In genomic region chr9:48525566-48525965, GRCm38 (mm10) we compare ENCODE assay signal across 14 mouse cellular contexts. TPM values are rescaled to one million over a fixed set of nuclear protein-coding genes. Genes with fewer than 3 reads are reported as not detected.
DNase-seq lines count a peak whose midpoint lies in the region; ATAC-seq and TF ChIP-seq lines count a peak whose summit lies in the region.
"Had no signal": no experiment of that assay in that cellular context is flagged by ENCODE, and none has a peak within 500 bp of the region (broad histone marks: within the 10 kb centered on the region; RNA-seq: fewer than 3 reads in every experiment).

No protein-coding gene starts in this region.

- H3K27ac ChIP-seq in lung, postnatal 0 days (ENCODE audit: low read length) = no peak overlapping the region
- no peak overlapping the region for H3K27ac ChIP-seq in cerebellum, adult 2 months (ENCODE audit: insufficient read depth, low read length)
- H3K27ac ChIP-seq: forebrain, embryonic 10.5 days had no signal

- no peaks in the 10 kb centered on the region for H3K36me3 ChIP-seq in lung, postnatal 0 days (ENCODE audit: insufficient read depth, low read length)
- H3K36me3 ChIP-seq: forebrain, embryonic 10.5 days had no signal

- no peak overlapping the region for H3K9ac ChIP-seq in lung, postnatal 0 days (replicated peaks; ENCODE audit: low read depth)
- H3K9ac ChIP-seq: lung, embryonic 14.5 days had no signal

- TF ChIP-seq POLR2A in cerebellum, adult 2 months (IDR thresholded peaks at IDR 0.05; ENCODE audit: borderline replicate concordance, insufficient read depth, low read length) = no peak

- H3K4me2 ChIP-seq in lung, postnatal 0 days (replicated peaks; ENCODE audit: low read depth, low read length) = no peak overlapping the region
- H3K4me2 ChIP-seq: lung, embryonic 14.5 days had no signal

- no peaks in the 10 kb centered on the region for H3K4me1 ChIP-seq in lung, postnatal 0 days (ENCODE audit: insufficient read depth, low read depth, low read length)
- no peaks in the 10 kb centered on the region for H3K4me1 ChIP-seq in cerebellum, adult 2 months (ENCODE audit: control insufficient read depth, insufficient read depth, low read length)
- H3K4me1 ChIP-seq: forebrain, embryonic 10.5 days had no signal

- WGBS in lung, postnatal 0 days = 6% methylated on average over 1 of the region's 1 CpGs
- 16% methylated on average over 1 of the region's 1 CpGs for WGBS in cerebellum, adult 2 months

- H3K9me3 ChIP-seq in lung, postnatal 0 days (ENCODE audit: low read length) = no peaks in the 10 kb centered on the region
- H3K9me3 ChIP-seq: forebrain, embryonic 10.5 days had no signal

- no peak for ATAC-seq in lung, postnatal 0 days
- ATAC-seq: intestine, postnatal 0 days had no signal

- H3K27me3 ChIP-seq in lung, postnatal 0 days (replicated peaks; ENCODE audit: insufficient read depth, low read length) = no peaks in the 10 kb centered on the region; the same call in 1 of the 2 replicates
- no peaks in the 10 kb centered on the region for H3K27me3 ChIP-seq in cerebellum, adult 2 months (ENCODE audit: control insufficient read depth, insufficient read depth, low read length)

- no peak overlapping the region for H3K4me3 ChIP-seq in lung, postnatal 0 days (ENCODE audit: low read depth, low read length)
- H3K4me3 ChIP-seq in cerebellum, adult 2 months (replicated peaks; ENCODE audit: insufficient read depth, low read depth, low read length) = no peak overlapping the region
- H3K4me3 ChIP-seq: forebrain, embryonic 10.5 days had no signal

- peak; percentile 7 for DNase-seq in lung, postnatal 0 days (ENCODE audit: low spot score)
- no peak for DNase-seq in lung, postnatal 25 days (ENCODE audit: low spot score)
- peak; percentile 49 for DNase-seq in CD4-positive helper T cell, adult 2 months (ENCODE audit: low read depth, low spot score)
- DNase-seq in ZHBTc4 (ENCODE audit: low read depth, low spot score) = peak; percentile 24
- DNase-seq in naive thymus-derived CD4-positive, alpha-beta T cell, adult 2 months (ENCODE audit: low read depth) = peak; percentile 70
- DNase-seq in cerebellum, adult 2 months = no peak
- DNase-seq in cerebellum, adult 9-10 months = no peak
- DNase-seq: cerebellum, adult 11-12 months; kidney, postnatal 10 days; liver; lung, embryonic 14.5 days; spleen, adult 18-20 months had no signal

- TF ChIP-seq CTCF in lung, postnatal 0 days (IDR thresholded peaks at IDR 0.05) = no peak
- TF ChIP-seq CTCF in cerebellum, adult 2 months (IDR thresholded peaks at IDR 0.05; ENCODE audit: borderline replicate concordance, insufficient read depth, low read depth, low read length) = no peak

- no peak for TF ChIP-seq EP300 in lung, postnatal 0 days (IDR thresholded peaks at IDR 0.05)

RNA-seq across cellular contexts. Expression of gene Gm5617, which starts 30.3 kb away (rescaled TPM):
- polyA plus RNA-seq in lung, postnatal 0 days (2015; fragmentation: Nextera tagmentation; extraction: Ambion mirVana) = 48.9 and 52.2 TPM in 2 replicates
- polyA plus RNA-seq in cerebellum, adult 2 months (2012; rRNA removed) = 16.1 and 16.2 TPM in 2 replicates

RNA-seq across cellular contexts. Expression of gene Rbm7, which starts 30.5 kb away (rescaled TPM):
- polyA plus RNA-seq in lung, postnatal 0 days (2015; fragmentation: Nextera tagmentation; extraction: Ambion mirVana) = 101 and 104 TPM in 2 replicates
- 32.4 and 33.7 TPM in 2 replicates for polyA plus RNA-seq in cerebellum, adult 2 months (2012; rRNA removed)

RNA-seq across cellular contexts. Expression of gene Rexo2, which starts 45.1 kb away (rescaled TPM):
- 119 and 120 TPM in 2 replicates for polyA plus RNA-seq in lung, postnatal 0 days (2015; fragmentation: Nextera tagmentation; extraction: Ambion mirVana)
- 147 and 153 TPM in 2 replicates for polyA plus RNA-seq in cerebellum, adult 2 months (2012; rRNA removed)

Comparison
In these comparisons a context has a peak if more than half of its experiments do, and no peak if none do; other contexts are left out.
1. DNase-seq: peak in lung, postnatal 0 days (single experiment), CD4-positive helper T cell, adult 2 months (single experiment), ZHBTc4 (single experiment) and naive thymus-derived CD4-positive, alpha-beta T cell, adult 2 months (single experiment); none in lung, postnatal 25 days (single experiment), cerebellum, adult 2 months (0 of 2) and cerebellum, adult 9-10 months (single experiment).